Mouse (Mus musculus) ES-E14 (cell line): Measurements from ENCODE around the gene Tulp3. TPM values are rescaled to one million over a fixed set of nuclear protein-coding genes. Genes with fewer than 3 reads are reported as not detected.

Source experiments
- DNase-seq: peaks from one replicate; pipeline ENCODE4 v3.0.0-alpha.2; 2013; ENCODE audit warnings: low read depth, low spot score
- H3K27ac ChIP-seq: 2 replicates; pipeline ENCODE4 v1.5.1; 2012; ENCODE audit warnings: low read depth, mild to moderate bottlenecking, low read length, moderate library complexity, mixed read lengths; ENCODE audit not compliant: poor library complexity, insufficient read depth, severe bottlenecking
- H3K36me3 ChIP-seq: 2 replicates; pipeline ENCODE4 v1.6.1; 2012; ENCODE audit warnings: mild to moderate bottlenecking, low read length, moderate library complexity, mixed read lengths; ENCODE audit not compliant: control insufficient read depth, poor library complexity, insufficient read depth, severe bottlenecking
- H3K4me1 ChIP-seq, 2 experiments: fragments of 150-350 bp in 1 of 2; sonication (generic) in 1 of 2; 2 replicates each; pipeline ENCODE4 v1.6.1; 2012; ENCODE audit warnings: low read length in 2 of 2, mild to moderate bottlenecking in 1 of 2, mixed read lengths in 1 of 2; ENCODE audit not compliant: control insufficient read depth in 2 of 2, insufficient read depth in 2 of 2, poor library complexity in 1 of 2
- H3K4me3 ChIP-seq, 2 experiments: fragments of 150-350 bp in 1 of 2; sonication (generic) in 1 of 2; 2 replicates each; pipeline ENCODE4 v1.5.1; 2012; ENCODE audit warnings: low read length in 2 of 2, low read depth in 1 of 2, mild to moderate bottlenecking in 1 of 2, mixed read lengths in 1 of 2; ENCODE audit not compliant: insufficient read depth in 1 of 2, poor library complexity in 1 of 2, severe bottlenecking in 1 of 2
- H3K9ac ChIP-seq: 2 replicates; pipeline ENCODE4 v1.6.1; 2012; ENCODE audit warnings: low read depth, mild to moderate bottlenecking, low read length, mixed read lengths; ENCODE audit not compliant: poor library complexity, insufficient read depth, severe bottlenecking
- H3K9me3 ChIP-seq: fragments of 150-350 bp; sonication (generic); 2 replicates; pipeline ENCODE4 v1.6.1; 2012; ENCODE audit warnings: low read depth, mild to moderate bottlenecking, low read length; ENCODE audit not compliant: control insufficient read depth, insufficient read depth
- CHD2 ChIP-seq: IDR thresholded peaks from 2 replicates; pipeline ENCODE4 v1.6.1; 2014; ENCODE audit warnings: mild to moderate bottlenecking, low read depth, low read length, inconsistent platforms
- HCFC1 ChIP-seq: IDR thresholded peaks from 2 replicates; pipeline ENCODE4 v1.6.1; 2012; ENCODE audit warnings: low read length, inconsistent platforms, borderline replicate concordance; ENCODE audit not compliant: insufficient read depth
- MAFK ChIP-seq: IDR thresholded peaks from 2 replicates; pipeline ENCODE4 v1.6.1; 2014; ENCODE audit warnings: mild to moderate bottlenecking, low read depth, low read length, inconsistent platforms; ENCODE audit not compliant: insufficient read depth
- ZC3H11A ChIP-seq: IDR thresholded peaks from 2 replicates; pipeline ENCODE4 v1.6.1; 2012; ENCODE audit warnings: low read depth, mild to moderate bottlenecking, inconsistent platforms, low read length, borderline replicate concordance
- ZNF384 ChIP-seq: IDR thresholded peaks from 2 replicates; pipeline ENCODE4 v1.6.1; 2012; ENCODE audit warnings: low read depth, low read length, inconsistent platforms
- in situ Hi-C, 2 experiments: fragments of 600-800 bp; cut with MboI; formaldehyde crosslinking; loops; one replicate each; pipeline ENCODE4 v1.15.1; 2025; ENCODE audit warnings: low sequenced_read_pairs in 2 of 2, inconsistent platforms in 1 of 2; ENCODE audit not compliant: unreplicated experiment in 2 of 2
- total RNA-seq: library from RNA; depleted of rRNA; stranded (reverse); fragments of 300-350 nt; gene quantifications from 2 replicates; pipeline ENCODE4 v1.2.3, GENCODE M21; 2012

Gene Tulp3
- total RNA-seq, 1 experiment: 11.7 TPM

DNA sequence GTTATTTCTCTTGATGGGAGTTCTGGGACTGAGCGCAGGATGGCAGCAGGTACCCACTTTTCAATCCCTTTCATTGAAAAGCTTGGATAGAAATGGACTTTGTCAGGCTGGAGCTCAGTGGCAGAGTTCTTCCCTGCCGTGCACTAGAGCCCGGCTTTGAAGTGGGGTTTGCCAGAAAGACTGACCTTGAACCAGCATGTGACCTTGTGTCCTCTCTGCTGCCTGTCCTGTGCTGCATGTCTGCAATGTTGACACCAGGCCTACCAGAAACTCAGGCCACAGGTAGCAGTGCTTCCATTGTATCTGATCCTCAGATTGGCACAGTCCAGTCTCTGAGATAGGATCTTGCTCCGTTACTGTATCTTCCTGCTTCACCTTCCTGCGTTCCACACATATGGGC lies 14.4 kb upstream of the Tulp3 start:
- Histone ChIP-seq H3K9me3 (no peaks in the 10 kb centered on the region), H3K4me1 (peaks cover 0 to 7% of the 10 kb centered on the region in 2 experiments; a peak in 1 of 4 replicates), H3K36me3 (peaks cover 73% of the 10 kb centered on the region), H3K27ac (no peak overlapping the region), H3K9ac (no peak overlapping the region), H3K4me3 (no peak overlapping the region)
- in situ Hi-C loops: no loop called here
- TF ChIP-seq MAFK (no peak), ZNF384 (no peak), HCFC1 (no peak), ZC3H11A (no peak), CHD2 (no peak)
- DNase-seq: no peak

- peaks cover under 1 to 10% of the 10 kb centered on the region in 2 experiments; a peak in 1 of 4 replicates for H3K4me1 ChIP-seq
- H3K9ac ChIP-seq: no peak overlapping the region
- TF ChIP-seq ZNF384 (no peak), HCFC1 (no peak), ZC3H11A (no peak), CHD2 (no peak), MAFK (no peak)
- no peak overlapping the region for H3K27ac ChIP-seq
- no peak overlapping the region for H3K4me3 ChIP-seq
- no peak for DNase-seq
- H3K9me3 ChIP-seq: no peaks in the 10 kb centered on the region
- in situ Hi-C loops: no loop called here
- peaks cover 45% of the 10 kb centered on the region for H3K36me3 ChIP-seq
Measured at GRCm38 (mm10) chr6:128366466-128366865, 10.8 kb upstream of the Tulp3 start.

- 0 out of 2 replicates have a peak overlapping the region, but pooled peaks have one; percentile 7 for H3K9ac ChIP-seq
- no peak for DNase-seq
- H3K9me3 ChIP-seq: no peaks in the 10 kb centered on the region
- in situ Hi-C loops: no loop called here
- no peak overlapping the region for H3K4me3 ChIP-seq
- H3K27ac ChIP-seq: no peak overlapping the region
- peaks cover 27% of the 10 kb centered on the region for H3K36me3 ChIP-seq
- peaks cover 1 to 18% of the 10 kb centered on the region in 2 experiments; a peak in 2 of 4 replicates for H3K4me1 ChIP-seq
- TF ChIP-seq HCFC1: no peak
- TF ChIP-seq ZNF384: no peak
Measured at GRCm38 (mm10) chr6:128364721-128365120, 9.1 kb upstream of the Tulp3 start.

- H3K36me3 ChIP-seq: peaks cover 21% of the 10 kb centered on the region
- DNase-seq: peak; percentile 31
Measured at GRCm38 (mm10) chr6:128363007-128363825, 7.6 kb upstream of the Tulp3 start.

More at GRCm38 (mm10) chr6:128363007-128363825, 7.6 kb upstream of the Tulp3 start:
- peak overlapping the region; percentile 93 for H3K9ac ChIP-seq
- H3K4me1 ChIP-seq: peaks cover 1 to 18% of the 10 kb centered on the region in 2 experiments; a peak in 2 of 4 replicates
- TF ChIP-seq ZNF384 (no peak), CHD2 (no peak), MAFK (no peak), HCFC1 (no peak), ZC3H11A (no peak)
- in situ Hi-C loops: no loop called here
- H3K27ac ChIP-seq: peak overlapping the region; percentile 69
- no peaks in the 10 kb centered on the region for H3K9me3 ChIP-seq
- H3K4me3 ChIP-seq: peak overlapping the region; percentile 94 to 95
